Mouse (Mus musculus): ENCODE measurements around the gene Ldb3.
A peak's percentile ranks its signal among the peaks of the same experiment; 100 is the strongest.

Ldb3 gene

DNA sequence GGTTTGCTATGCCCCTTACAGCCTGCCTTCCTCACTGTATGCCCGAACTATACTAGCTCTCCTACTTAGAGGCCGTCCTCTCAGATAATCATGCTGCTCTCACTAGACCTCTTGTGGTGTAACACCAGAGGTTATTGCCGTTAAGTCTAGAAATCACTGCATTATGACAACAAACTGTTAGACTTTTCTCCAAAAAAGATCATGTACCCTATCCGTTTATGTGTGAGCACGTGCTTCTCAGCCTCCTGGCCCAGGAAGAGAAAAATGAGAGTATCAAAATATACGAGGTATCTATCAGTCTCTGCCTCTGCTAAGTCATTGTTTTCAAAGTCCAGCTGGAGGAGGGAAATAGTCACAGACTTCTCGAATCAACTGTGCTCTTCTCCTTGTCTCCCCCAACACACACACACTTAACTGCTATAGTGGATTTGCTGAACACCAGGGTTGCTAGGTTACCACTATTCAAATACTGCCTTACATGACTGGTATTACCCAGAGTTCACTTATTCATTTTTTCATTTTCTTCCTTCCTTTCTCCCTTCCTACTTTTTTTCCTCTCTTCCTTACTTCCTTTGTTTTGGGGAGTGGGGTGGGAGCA lies 79.5 kb downstream of the Ldb3 start:
- no peak for DNase-seq (ENCODE audit: low spot score)

- no peak for DNase-seq (ENCODE audit: low spot score)
Observed at GRCm38 (mm10) chr14:34508187-34508840, 80.2 kb downstream of the Ldb3 start.

DNA sequence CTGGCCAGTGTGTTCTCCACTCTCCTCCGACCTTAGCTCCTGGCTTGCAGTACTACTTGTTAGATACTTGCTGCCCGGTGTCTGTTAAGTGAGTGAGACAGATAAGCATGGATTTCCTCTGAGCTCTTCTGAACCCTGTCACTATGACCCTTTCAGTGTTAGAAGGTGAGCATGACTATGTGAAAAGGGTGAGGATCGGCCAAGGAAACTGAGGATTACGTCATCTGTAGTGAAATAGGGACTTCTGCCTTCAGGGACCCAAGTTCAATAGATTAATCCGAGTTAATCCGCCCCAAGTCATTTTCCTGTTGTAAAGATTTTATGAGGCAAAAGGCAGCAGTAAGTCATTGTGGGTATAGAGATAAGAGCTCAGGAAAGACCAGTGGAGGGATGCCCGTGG lies 83.2 kb downstream of the Ldb3 start:
- no peak for DNase-seq (ENCODE audit: low spot score)

GRCm38 (mm10) chr14:34504377-34504776 lies 84.1 kb downstream of the Ldb3 start:
- no peak for DNase-seq (ENCODE audit: low spot score)

GRCm38 (mm10) chr14:34503759-34504158 lies 84.7 kb downstream of the Ldb3 start:
- DNase-seq (ENCODE audit: low spot score) = no peak

DNA sequence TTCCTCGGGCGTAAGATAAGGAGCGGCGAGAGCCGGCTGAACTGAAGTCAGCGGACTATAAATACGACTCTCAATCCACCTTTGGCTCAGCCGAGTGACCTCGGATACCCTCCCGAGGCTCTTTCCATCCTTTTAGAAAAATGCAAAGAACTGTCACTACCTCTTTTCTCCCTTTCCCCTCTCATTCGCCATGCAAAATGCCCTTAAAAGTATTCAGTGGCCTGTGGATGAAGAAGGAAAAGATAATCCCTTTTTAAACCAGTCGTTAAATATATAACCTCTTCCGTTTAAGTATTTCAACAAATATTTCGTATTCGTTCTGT lies 85.2 kb downstream of the Ldb3 start, which contains the start of gene Bmpr1a:
Gene Bmpr1a, minus strand, starts transcription at position 17 of the 323 bp plus-strand sequence.
- DNase-seq (ENCODE audit: low spot score) = no peak

GRCm38 (mm10) chr14:34502475-34503324 lies 85.8 kb downstream of the Ldb3 start:
- DNase-seq (ENCODE audit: low spot score) = peak; percentile 94

DNA sequence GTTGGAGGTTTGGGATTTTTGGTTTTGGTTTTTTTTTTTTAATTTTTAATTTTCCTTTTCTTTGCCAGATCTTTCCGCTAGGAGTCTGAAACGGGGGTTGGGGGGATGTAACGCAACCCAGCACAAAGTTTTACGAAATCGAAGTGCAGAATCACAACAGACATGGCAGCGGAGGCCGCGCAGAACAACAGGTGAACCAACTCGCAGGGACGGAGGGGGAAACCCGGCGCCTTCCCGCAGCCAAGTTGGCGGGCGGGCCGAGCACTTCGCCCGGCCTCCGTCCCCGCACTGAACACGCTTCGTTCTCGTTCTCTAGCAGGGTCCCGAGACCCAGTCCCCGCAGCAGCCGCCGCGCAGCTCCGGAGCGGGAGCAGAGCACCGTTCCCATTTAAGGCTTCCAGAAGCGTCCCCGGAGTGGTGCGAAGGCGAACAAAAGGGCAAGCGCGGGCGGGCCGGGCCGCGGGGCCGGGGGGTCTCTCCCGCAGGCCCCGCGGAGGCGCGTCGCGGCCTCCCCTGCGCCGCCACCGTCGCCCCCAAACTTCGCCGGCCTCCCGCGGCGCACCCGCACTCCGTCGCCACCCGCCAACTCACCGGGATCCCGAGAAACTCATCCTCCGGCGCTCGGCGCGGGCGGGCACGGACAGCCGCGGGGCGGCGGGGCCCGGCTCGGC lies 86.5 kb downstream of the Ldb3 start:
- DNase-seq (ENCODE audit: low spot score) = peak; percentile 59

DNA sequence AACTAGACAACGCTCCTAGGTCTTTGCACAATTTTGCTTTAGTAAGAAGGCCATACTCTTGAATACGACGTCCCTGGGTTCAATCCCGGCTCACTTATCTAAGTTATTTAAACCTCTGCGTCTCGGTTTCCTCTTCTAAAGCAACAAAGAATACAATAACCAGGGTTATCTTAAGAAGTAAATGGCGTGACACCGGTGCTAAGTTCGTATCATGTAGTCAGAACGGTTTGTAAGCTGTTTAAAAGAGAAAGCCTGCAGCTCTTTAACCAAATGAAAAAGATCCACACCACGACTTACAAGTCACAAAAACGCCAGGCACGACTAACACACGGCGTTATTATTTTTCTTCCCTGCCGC lies 87.1 kb downstream of the Ldb3 start:
- DNase-seq (ENCODE audit: low spot score) = peak; percentile 44

DNA sequence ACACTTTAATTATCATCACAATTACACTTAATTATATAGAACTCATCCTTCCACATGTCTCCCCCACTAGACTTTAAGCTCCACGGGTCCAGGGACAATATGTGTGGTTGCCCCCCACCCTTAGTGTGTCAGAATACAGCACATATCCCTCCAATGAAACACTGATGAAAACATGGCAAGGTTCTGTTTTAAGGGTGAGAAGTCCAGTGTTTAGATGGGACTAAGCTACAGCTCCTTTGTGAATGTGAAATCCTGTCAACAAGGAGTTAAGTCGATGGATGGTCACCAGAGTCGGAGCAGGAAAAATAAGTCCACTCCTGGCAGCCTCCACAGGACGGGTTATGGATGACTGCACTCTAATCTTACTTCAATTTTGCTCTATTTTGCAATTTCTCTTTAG lies 88.2 kb downstream of the Ldb3 start:
- peak; percentile 35 for DNase-seq (ENCODE audit: low spot score)

GRCm38 (mm10) chr14:34499664-34500063 lies 88.8 kb downstream of the Ldb3 start:
- DNase-seq (ENCODE audit: low spot score) = no peak

DNA sequence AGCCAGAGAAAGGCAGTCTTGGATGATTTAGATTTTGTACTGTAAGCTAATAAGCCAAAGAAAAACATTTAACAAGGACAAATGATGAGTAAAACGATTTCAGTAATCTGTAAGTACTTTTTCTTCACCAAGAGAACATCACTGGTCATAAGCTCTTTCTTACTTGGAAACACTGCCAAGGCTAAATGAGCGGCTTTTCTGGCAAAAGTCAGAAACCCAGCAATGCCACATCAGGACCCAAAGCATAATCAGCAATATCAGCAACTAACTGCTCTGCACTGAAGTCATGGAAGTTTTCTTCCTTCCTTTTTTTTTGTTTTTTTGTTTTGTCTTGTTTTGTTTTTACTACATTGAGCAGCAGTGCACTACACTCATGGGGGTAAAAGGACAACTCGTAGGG lies 91.1 kb downstream of the Ldb3 start:
- DNase-seq (ENCODE audit: low spot score) = no peak

DNA sequence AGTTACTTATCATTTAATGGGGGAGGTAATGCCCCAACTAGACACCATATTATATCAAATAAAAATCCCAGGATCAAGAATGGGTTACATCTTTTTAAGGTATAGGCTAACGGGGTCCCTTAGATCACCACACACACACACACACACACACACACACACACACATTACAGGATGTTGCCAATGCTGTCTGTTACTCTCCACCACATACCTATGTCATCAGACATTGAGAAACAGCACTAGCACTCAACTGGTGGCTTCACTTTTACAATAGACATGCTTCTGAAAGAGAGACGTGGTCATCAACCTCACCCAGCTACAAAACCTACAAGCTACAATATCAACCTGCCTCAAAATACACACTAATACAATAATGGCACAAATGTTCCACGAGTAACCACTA lies 94.8 kb downstream of the Ldb3 start:
- no peak for DNase-seq (ENCODE audit: low spot score)

DNA sequence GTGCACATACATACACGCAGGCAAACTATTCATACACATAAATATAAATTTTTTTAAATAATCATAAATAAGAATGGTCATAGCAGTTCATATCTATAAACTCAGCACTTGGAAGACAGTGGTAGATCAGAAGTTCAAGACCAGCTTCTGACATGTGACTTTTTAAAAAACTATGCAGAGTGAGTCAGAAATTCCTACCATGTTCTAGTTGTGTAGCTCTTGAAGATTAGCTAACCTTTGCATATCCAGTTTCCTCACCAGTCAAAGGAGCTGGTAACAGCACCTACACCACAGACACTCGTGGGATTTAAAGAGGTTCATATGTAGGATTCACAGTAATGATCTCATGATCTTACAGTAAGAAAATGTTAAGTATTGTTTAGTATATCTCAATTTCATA lies 95.8 kb downstream of the Ldb3 start:
- DNase-seq (ENCODE audit: low spot score) = no peak

DNA sequence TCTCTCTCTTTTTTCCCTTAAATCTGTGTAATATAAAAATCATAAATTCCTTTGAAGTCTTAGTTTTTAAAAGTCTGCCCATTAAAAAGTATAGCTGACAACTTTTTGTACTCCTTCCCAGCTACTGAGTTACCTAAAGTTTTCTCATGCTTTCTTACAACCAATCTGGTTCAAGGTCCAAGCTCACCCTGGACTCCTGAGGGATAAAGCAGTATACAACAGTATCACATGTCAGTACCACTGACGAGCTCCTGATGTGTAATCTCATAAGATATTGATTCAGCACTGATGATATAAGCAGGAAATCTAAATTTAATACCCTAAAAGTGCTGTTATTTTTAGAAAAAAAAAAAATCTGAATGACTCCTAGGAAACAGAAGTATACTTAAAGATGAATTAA lies 97.5 kb downstream of the Ldb3 start:
- DNase-seq (ENCODE audit: low spot score) = no peak

DNA sequence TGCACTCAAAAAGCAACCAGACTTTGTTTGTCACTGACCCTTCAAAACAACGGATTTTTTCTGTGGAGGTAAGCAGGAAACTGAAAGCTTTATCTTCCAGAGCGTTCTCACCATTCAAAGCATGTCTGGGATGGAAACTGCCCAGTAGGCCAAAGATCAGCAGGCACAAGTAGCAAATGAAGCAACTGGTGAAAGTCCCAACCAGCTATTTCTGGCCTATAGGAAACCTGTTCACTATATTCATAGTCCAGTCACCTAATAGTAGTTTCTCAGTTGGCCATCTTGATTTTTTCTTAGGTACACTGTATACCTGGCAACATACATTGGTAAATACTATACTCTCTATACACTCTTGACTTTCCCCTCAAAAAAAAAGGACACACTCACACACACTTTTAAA lies 98.6 kb downstream of the Ldb3 start:
- no peak for DNase-seq (ENCODE audit: low spot score)

GRCm38 (mm10) chr14:34486169-34486568 lies 102.3 kb downstream of the Ldb3 start:
- DNase-seq (ENCODE audit: low spot score) = no peak

- no peak for DNase-seq (ENCODE audit: low spot score)
Observed at GRCm38 (mm10) chr14:34483469-34484341, 104.8 kb downstream of the Ldb3 start.
